Mouse (Mus musculus) C2C12 (cell line): Measurements from ENCODE around the gene Limch1.

Experiments
- CEBPB ChIP-seq: IDR thresholded peaks from one replicate; pipeline ENCODE4 v1.6.1; 2011; ENCODE audit warnings: low read depth, mild to moderate bottlenecking, control low read depth, moderate library complexity
- CTCF ChIP-seq: IDR thresholded peaks from one replicate; pipeline ENCODE4 v1.5.1; 2011; ENCODE audit not compliant: control insufficient read depth, insufficient read depth, insufficient read length
- FOSL1 ChIP-seq: IDR thresholded peaks from one replicate; pipeline ENCODE4 v1.8.0; 2011; ENCODE audit warnings: mild to moderate bottlenecking, low read length; ENCODE audit not compliant: poor library complexity, insufficient read depth, severe bottlenecking
- MAX ChIP-seq: IDR thresholded peaks from one replicate; pipeline ENCODE4 v1.6.1; 2011; ENCODE audit warnings: mild to moderate bottlenecking, control low read depth
- MYOD1 ChIP-seq: IDR thresholded peaks from one replicate; pipeline ENCODE4 v1.6.1; 2011; ENCODE audit warnings: low read depth; ENCODE audit not compliant: control insufficient read depth, insufficient read length
- MYOG ChIP-seq: IDR thresholded peaks from one replicate; pipeline ENCODE4 v1.6.1; 2011; ENCODE audit not compliant: control insufficient read depth, insufficient read length; ENCODE audit errors: extremely low read depth
- USF1 ChIP-seq: IDR thresholded peaks from one replicate; pipeline ENCODE4 v1.6.1; 2011; ENCODE audit warnings: low read depth, mild to moderate bottlenecking, control low read depth, moderate library complexity

DNA sequence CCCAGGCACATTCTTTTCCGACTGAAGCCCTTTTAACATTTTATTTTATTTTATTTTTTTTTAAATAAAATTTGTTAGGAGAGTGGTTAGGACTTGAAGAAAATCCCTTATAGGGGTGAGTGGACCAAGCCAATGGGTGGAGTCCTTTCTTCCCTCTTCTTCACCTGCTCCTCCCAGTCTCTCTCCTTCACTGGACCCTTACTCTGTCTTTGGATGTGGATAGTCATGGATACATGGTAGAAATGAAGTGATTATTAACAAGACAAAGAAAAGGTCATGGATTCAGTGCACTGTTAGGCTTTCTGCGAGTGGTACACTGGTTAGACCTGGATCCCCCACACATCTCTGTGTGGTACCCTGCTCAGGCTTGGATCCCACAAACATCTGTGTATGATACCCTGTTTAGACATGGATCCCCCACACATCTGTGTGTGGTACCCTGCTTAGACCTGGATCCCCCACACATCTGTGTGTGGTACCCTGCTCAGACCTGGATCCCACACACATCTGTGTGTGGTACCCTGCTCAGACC is 12.1 kb downstream of the Limch1 start:
- TF ChIP-seq MAX (no peak), CTCF (no peak), CEBPB (no peak), FOSL1 (no peak), MYOG (no peak), USF1 (no peak), MYOD1 (no peak)
